Mouse (Mus musculus): ENCODE data around the gene Psmb1.

GRCm38 (mm10) chr17:15431551-15431950, 68.0 kb downstream of the Psmb1 start:
- TF ChIP-seq EP300 (optimal IDR thresholded peaks at IDR 0.05) (no peak), CTCF (IDR thresholded peaks at IDR 0.05; ENCODE audit: low read depth) (no peak)
